Mouse (Mus musculus) embryo, embryonic 10 days (tissue): ENCODE data around the gene Olfr1219.

ENCODE experiments used
- DNase-seq: peaks from one replicate; pipeline ENCODE4 v3.0.0-alpha.2; 2015; ENCODE audit warnings: low spot score

The Olfr1219 gene

DNA sequence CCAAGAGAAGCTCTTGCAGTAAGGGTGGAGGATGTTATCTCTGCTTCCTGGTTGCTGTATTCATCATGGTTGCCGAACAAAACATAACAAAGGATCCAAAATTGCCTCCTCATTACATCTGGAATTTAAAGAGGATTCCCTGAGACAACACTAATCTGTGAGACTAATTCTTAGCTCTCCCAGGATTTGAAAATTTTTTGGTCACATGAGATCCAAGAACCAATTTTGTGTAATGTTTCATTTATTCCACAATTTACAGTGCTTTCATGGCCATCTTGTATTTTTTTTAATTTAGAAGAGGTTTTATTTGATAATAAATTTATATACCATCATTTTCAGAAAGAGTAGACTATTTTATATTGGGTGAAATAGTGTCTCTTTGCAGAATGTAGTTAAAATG is at the start of gene Olfr1219:
Olfr1219 (minus strand) TSS at position 101 of the 400 bp plus-strand sequence.
- no peak for DNase-seq

DNA sequence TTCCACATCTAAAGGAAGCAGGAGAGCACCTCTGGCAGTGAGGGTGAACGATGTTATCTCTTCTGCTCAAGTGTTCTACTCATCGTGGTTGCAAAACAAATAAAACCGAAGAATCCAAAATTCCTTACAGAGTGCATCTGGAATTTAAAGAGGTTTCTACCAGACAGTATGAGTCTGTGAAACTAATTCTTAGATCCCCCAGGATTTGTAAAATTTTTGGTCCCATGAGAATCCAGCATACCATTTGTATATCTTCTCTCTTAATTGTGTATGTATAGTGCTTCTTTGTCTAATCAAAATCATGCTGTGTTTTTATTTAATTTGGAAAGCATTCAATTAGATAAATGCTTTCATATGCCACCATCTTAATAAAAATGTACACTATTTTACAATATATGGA is 49.6 kb upstream of the Olfr1219 start, which contains the start of gene Olfr1222:
Olfr1222 (minus strand) TSS at position 101 of the 400 bp plus-strand sequence.
- DNase-seq: no peak

DNA sequence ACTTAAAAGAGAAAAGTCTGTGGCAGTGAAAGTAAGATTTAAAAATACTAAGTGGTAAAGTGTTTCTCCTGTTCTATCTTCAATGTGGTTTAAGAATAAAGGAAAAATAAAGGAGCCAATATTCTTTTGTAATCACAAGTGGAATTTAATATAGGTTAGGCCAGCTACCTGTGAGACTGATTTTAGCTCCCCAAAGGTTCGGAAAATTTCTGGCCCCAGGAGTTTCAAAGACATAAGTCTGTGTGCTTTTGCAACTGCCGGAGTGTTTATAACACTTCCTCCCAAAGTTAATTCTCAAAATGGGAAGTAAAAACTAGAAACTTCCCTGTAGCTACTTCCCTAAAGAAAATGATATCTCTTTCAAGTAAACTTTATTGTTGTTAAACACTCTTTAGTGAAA is 33.9 kb upstream of the Olfr1219 start, which contains the start of gene Olfr1221:
Olfr1221 (minus strand) TSS at position 101 of the 400 bp plus-strand sequence.
- no peak for DNase-seq

DNA sequence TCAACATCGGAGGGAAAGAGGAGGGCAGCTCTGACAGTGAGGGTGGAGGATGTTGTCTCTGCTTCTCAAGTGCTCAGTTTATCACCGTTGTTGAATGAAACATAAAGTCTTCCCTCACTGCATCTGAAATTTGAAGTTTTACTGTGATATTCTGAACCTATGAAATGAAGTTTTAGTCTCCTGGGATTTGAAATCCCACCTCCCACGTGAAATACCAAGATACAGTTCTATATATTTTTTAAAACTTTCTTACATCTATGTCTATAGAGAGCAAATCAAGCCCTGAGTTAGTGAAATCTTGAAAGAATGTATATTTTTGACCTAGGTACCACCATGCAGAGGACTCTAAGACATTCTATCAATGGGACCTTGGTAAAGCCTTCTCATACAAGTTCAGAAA is 23.4 kb upstream of the Olfr1219 start, which contains the start of gene Olfr1220:
Olfr1220 (minus strand) TSS at position 101 of the 400 bp plus-strand sequence.
- DNase-seq: no peak

DNA sequence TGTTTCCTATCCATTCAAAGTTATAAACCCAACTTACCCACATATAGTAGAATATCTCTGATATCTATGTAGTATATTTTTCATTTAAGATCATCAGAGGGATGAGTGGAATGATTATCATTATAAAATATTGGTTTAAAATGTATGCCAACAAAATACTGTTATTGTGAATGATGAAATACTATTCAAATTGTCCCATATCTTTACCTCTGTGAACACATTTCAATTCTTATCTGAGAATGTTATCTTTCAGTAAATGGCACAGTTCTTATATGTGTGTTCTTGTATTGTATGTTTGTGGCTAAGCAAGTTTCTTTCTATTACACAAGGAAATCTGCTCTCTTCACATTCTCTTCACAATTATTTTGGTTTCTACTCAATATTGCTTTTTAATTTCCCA is 22.3 kb upstream of the Olfr1219 start:
- no peak for DNase-seq

DNA sequence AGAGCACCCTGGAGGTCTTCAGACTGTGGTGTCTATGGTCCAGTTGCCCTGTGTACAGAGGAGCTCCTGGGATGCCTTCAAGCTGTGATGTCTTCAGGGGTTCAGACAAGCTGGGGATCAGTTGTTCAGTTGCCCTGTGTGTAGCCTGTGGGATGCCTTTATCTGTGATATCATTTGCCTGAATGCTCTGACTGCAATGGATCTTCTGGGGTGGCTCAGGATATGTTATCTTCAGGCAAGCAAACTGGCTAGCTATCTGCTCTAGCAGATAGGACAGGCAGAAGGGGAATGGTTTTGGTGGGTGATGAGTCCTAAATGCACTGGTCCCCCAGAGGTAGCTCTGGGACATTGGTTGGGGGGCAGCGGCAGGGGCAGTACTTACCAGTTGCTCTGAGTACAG is 10.5 kb upstream of the Olfr1219 start:
- DNase-seq: no peak

DNA sequence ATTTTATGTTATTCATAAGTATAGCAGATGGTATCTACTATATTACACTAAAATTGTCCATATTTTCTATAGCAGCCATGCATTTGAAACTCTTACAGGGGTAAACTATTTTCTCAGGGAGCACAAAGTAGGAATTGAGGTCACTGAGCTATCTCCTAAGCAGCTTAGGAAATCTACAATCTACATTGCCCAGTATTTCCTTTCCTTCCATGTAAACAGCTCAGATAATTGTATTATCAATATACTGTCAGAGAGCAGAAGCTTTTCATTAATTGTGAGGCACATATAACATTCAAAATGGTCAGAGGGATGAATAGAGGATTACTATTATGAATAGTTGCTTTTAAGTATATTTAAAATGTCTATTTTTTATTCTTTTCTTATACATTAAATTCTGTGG is 1.8 kb downstream of the Olfr1219 start:
- no peak for DNase-seq

DNA sequence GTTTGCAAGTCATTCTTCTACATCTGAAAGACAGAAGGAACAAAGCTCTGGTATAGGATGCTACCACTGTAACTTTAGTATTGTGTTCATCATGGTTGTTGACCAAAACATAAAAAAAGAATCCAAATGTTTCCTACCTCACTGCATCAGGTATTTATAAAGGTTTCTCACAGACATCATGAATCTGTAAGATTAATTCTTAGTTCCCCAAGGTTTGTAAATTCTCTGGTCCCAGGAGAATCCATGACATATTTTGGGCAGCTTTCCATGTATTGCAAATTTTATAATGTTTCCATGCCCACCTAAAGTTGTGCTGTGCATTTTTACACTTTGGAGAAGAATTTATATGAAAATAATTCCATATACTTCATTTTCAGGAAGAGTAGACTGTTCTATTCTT is 22.2 kb downstream of the Olfr1219 start, which contains the start of gene Olfr1218:
Olfr1218 (minus strand) TSS at position 101 of the 400 bp plus-strand sequence.
- no peak for DNase-seq

DNA sequence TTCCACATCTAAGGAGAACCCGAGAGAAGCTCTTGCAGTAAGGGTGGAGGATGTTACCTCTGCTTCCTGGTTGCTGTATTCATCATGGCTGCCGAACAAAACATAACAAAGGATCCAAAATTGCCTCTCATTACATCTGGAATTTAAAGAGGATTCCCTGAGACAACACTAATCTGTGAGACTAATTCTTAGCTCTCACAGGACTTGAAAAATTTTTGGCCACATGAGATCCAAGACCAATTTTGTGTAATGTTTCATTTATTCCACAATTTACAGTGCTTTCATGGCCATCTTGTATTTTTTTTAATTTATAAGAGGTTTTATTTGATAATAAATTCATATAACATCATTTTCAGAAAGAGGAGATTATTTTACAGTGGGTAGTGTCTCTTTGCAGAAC is 51.3 kb downstream of the Olfr1219 start, which contains the start of gene Olfr1217:
Olfr1217 (minus strand) TSS at position 101 of the 400 bp plus-strand sequence.
- DNase-seq: no peak
